Mouse (Mus musculus) lung, adult 2 months (tissue): ENCODE measurements at regions not wholly inside any gene's neighbourhood (a gene's known extent, or its start where the extent isn't known, plus 50 kb on each side); places are given as distances from the start of the nearest gene placed in this dataset.
"Not testable (repeated sequence)": the region's sequence is repeated elsewhere in the genome, so short reads cannot be mapped to it uniquely, and the experiment has no call there.

Source experiments
- DNase-seq: peaks from one replicate; pipeline ENCODE4 v3.0.0; 2022
- H3K4me1 ChIP-seq: fragments of 200-500 bp; 2 replicates; pipeline ENCODE4 v1.6.1; 2011; ENCODE audit warnings: low read length; ENCODE audit not compliant: control insufficient read depth, insufficient read depth
- H3K4me3 ChIP-seq: fragments of 200-500 bp; replicated peaks from 2 replicates; pipeline ENCODE3; 2011; ENCODE audit warnings: low read depth, mild to moderate bottlenecking, control low read depth, low read length; ENCODE audit errors: extremely low read depth
- CTCF ChIP-seq: fragments of 200-500 bp; IDR thresholded peaks from 2 replicates; pipeline ENCODE4 v1.5.1; 2011; ENCODE audit warnings: mild to moderate bottlenecking, low read length, control low read depth; ENCODE audit not compliant: insufficient read depth
- POLR2A ChIP-seq: fragments of 200-500 bp; IDR thresholded peaks from 2 replicates; pipeline ENCODE4 v1.6.1; 2011; ENCODE audit warnings: low read depth, mild to moderate bottlenecking, control low read depth, low read length, borderline replicate concordance; ENCODE audit errors: extremely low read depth
- WGBS: fragments of 180-500 bp; shearing (Covaris S2); methylation state at CpG from one replicate; pipeline ENCODE4 v1.1.7; 2018; 5-methylcytosine and 5-hydroxymethylcytosine counted together

DNA sequence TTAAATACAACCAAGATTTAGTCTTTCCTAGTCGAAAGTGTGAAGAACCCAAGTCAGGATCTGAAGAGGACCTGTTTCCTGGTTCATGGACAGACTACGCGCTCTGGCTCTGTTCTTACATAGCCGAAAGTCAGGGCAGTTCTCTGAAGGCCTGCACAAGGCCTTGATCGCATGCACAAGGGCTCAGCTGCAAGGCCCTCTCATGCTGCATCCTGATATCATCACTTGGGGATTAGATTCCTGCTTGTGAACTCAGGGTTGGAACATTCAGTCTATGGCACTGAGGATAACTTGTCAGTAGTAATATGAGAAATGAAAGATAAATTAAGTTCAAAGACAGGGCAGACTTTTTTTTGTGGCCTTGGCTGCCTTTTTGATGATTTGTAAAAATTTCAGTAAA lies 789.9 kb upstream of the 4930452B06Rik start:
- TF ChIP-seq CTCF: no peak
- no peak for TF ChIP-seq POLR2A
- no peak for DNase-seq
- H3K4me1 ChIP-seq: no peaks in the 10 kb centered on the region
- H3K4me3 ChIP-seq: no peak overlapping the region
- WGBS: 93% methylated on average over 5 of the region's 5 CpGs

DNA sequence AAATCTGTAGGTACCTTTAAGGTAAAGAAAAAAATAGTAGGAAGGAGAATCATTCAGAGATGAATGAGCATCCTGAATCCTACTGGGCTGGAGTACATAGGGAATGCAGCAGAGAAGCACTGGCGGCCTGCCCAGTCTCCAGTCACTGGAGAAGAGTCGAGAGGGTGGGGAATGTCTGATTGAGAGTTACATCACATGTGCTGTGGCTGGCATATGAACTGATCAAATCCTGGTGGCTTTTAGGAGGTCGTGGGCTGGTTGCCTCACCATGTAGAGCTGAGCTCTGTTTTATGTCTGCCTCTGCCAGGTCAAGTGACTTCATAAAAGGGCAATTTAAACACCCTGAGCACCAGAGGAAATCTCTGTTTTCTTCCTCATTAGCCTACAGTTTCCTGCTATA lies 783.9 kb upstream of the 4930452B06Rik start:
- H3K4me1 ChIP-seq: no peaks in the 10 kb centered on the region
- no peak overlapping the region for H3K4me3 ChIP-seq
- DNase-seq: no peak
- TF ChIP-seq CTCF (no peak), POLR2A (no peak)
- WGBS: 27% methylated on average over 3 of the region's 3 CpGs

DNA sequence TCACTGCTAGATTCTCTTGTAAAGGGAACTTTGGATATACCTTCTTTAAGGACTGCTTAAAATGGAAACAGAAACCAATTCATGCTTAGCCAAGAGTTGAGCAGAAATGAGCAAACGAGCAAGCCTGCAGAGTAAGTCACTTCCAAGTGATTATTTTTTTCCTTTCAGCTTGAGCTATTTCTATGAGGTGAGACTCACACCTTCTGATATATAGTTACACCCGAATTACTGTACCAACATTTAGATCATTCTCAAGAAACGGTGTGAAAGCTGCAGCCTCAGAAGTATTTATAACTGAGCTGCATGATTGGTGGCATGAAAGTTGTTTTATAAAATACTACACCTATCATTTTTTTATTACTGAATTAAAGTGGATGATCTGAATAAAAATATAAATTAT lies 771.9 kb upstream of the 4930452B06Rik start:
- no peaks in the 10 kb centered on the region for H3K4me1 ChIP-seq
- DNase-seq: no peak
- WGBS: 67% methylated on average over 3 of the region's 3 CpGs
- H3K4me3 ChIP-seq: no peak overlapping the region
- TF ChIP-seq CTCF: no peak
- TF ChIP-seq POLR2A: no peak

DNA sequence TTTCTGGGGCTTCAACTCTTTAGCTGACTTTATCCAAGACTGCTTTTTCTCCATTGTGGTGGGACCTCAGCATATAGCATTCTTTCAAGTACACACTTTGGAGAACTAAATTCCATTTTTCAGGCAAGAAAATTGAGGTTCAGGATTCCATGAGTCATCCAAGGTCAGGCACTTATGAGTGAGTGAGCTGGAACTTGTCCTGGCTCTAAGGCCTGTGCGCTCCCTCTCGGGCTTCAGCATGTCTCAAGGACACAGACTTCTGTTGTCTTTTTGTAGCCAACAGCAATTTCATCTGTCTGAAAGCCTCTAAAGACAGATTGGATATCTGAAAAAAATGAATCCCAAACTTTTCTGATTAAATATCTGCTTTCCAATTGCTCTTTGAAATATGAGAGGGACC lies 769.1 kb upstream of the 4930452B06Rik start:
- H3K4me1 ChIP-seq: no peaks in the 10 kb centered on the region
- 85% methylated on average over 2 of the region's 2 CpGs for WGBS
- TF ChIP-seq CTCF (no peak), POLR2A (no peak)
- no peak for DNase-seq
- H3K4me3 ChIP-seq: no peak overlapping the region

- no peak overlapping the region for H3K4me3 ChIP-seq
- no peaks in the 10 kb centered on the region for H3K4me1 ChIP-seq
- 30% methylated on average over 1 of the region's 1 CpGs for WGBS
- DNase-seq: no peak
- TF ChIP-seq CTCF (no peak), POLR2A (no peak)
Measured at GRCm38 (mm10) chr14:9433081-9433590, 767.1 kb upstream of the 4930452B06Rik start.

DNA sequence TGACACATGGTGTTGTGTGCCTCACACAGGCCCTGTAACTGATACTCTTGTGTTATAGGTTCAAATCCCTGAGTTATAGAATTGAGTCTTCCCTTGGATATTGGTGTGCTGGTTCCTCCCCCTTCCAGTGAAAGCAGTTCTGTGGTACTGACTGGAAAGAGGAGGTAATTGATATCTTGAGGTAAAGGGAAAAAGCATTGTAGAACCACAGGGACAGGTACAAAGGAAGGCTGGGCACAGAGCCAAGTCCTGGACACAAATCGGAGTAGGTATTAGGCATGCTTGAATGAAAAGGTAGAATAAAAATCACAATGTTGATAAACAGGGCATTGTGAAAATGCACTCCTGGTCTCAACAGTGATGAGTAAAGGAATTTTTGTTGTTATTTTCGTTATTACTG lies 765.8 kb upstream of the 4930452B06Rik start:
- Histone ChIP-seq H3K4me1 (no peaks in the 10 kb centered on the region), H3K4me3 (no peak overlapping the region)
- no peak for TF ChIP-seq CTCF
- TF ChIP-seq POLR2A: no peak
- 79% methylated on average over 2 of the region's 2 CpGs for WGBS
- DNase-seq: no peak

DNA sequence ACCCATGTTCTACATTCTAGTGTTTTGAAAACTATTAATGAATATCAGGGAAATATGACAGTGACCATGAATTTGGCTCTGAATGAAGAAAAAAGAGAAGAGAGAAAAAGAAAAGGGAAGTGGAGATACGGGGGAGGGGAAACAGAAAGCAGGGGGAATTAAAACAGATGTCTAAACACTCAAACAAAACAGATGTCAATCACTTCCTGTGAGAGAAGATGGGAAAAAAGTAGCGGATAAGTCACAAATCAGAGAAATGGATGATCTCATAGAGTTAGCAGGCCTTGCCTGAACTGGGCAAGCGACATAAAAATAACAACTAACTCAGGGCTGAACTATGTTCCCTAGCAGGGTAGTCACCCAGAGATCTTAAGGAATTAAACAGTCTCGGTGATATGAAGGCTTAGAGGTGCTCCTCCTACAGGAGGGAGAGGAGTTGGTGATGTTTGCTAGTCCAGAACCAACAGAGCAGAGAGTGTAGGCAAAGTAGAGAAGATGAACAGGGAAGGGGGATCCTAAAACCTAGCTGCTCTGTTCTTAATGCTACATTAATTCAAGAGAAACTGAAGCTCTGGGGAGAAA lies 745.9 kb upstream of the 4930452B06Rik start:
- DNase-seq: no peak
- Histone ChIP-seq H3K4me3 (no peak overlapping the region), H3K4me1 (no peaks in the 10 kb centered on the region)
- 36% methylated on average over 4 of the region's 4 CpGs for WGBS
- TF ChIP-seq CTCF: no peak
- TF ChIP-seq POLR2A: no peak

- Histone ChIP-seq H3K4me3 (no peak overlapping the region), H3K4me1 (no peaks in the 10 kb centered on the region)
- no peak for DNase-seq
- TF ChIP-seq CTCF (no peak), POLR2A (no peak)
- WGBS: 74% methylated on average over 7 of the region's 7 CpGs
Measured at GRCm38 (mm10) chr14:9403688-9404087, 737.6 kb upstream of the 4930452B06Rik start.

GRCm38 (mm10) chr14:9400861-9401260 lies 734.8 kb upstream of the 4930452B06Rik start:
- no peaks in the 10 kb centered on the region for H3K4me1 ChIP-seq
- 43% methylated on average over 1 of the region's 1 CpGs for WGBS
- DNase-seq: no peak
- no peak for TF ChIP-seq CTCF
- no peak for TF ChIP-seq POLR2A
- no peak overlapping the region for H3K4me3 ChIP-seq

- WGBS: 11% methylated on average over 4 of the region's 4 CpGs
- peak; percentile 49 for DNase-seq
- Histone ChIP-seq H3K4me3 (no peak overlapping the region), H3K4me1 (no peaks in the 10 kb centered on the region)
- TF ChIP-seq CTCF (peak; percentile 88), POLR2A (no peak)
Measured at GRCm38 (mm10) chr14:9393271-9393771, 727.3 kb upstream of the 4930452B06Rik start.

- H3K4me3 ChIP-seq, H3K4me1 ChIP-seq, DNase-seq: not testable (repeated sequence)
- WGBS: 92% methylated on average over 5 of the region's 5 CpGs
Measured at GRCm38 (mm10) chr14:9389878-9390536, 724.0 kb upstream of the 4930452B06Rik start.
